Comparison of ENCODE assay signal across 14 mouse cellular contexts in genomic region chr3:68055071-68055470, GRCm38 (mm10). TPM values are rescaled to one million over a fixed set of nuclear protein-coding genes. Genes with fewer than 3 reads are reported as not detected.
DNase-seq lines count a peak whose midpoint lies in the region; ATAC-seq and TF ChIP-seq lines count a peak whose summit lies in the region.
"Had no signal": no experiment of that assay in that cellular context is flagged by ENCODE, and none has a peak within 500 bp of the region (broad histone marks: within the 10 kb centered on the region; RNA-seq: fewer than 3 reads in every experiment).

No protein-coding gene starts in this region.

- peak overlapping the region; percentile 11 for H3K4me3 ChIP-seq in heart, embryonic 11.5 days (ENCODE audit: low read depth, low read length)
- H3K4me3 ChIP-seq in limb, embryonic 11.5 days (ENCODE audit: low read depth, low read length), result no peak overlapping the region
- H3K4me3 ChIP-seq in limb, embryonic 10.5 days, result no peak overlapping the region
- H3K4me3 ChIP-seq in cortical plate, adult 2 months (ENCODE audit: insufficient read depth, low read length), result peak overlapping the region; percentile 76
- H3K4me3 ChIP-seq: forebrain, embryonic 10.5 days had no signal

- no peak overlapping the region for H3K9ac ChIP-seq in heart, embryonic 11.5 days (ENCODE audit: low read depth, low read length)
- H3K9ac ChIP-seq in limb, embryonic 11.5 days (ENCODE audit: low read length), result peak overlapping the region; percentile 17; the same call in 1 of the 2 replicates

- DNase-seq in heart, adult 11 months, result no peak
- no peak for DNase-seq in limb, embryonic 11.5 days (ENCODE audit: low spot score)
- DNase-seq in limb, embryonic 10.5 days (ENCODE audit: low spot score), result no peak
- peak; percentile 32 for DNase-seq in right cerebral cortex, postnatal 14 days
- DNase-seq: cerebellum, adult 11 months; gastrocnemius, postnatal 25 days; kidney, postnatal 14 days; lung, postnatal 10 days; thymus, postnatal 36 days had no signal

- peak overlapping the region; percentile 47 for H3K4me2 ChIP-seq in heart, embryonic 11.5 days
- H3K4me2 ChIP-seq in limb, embryonic 11.5 days (ENCODE audit: low read depth, severe bottlenecking), result no peak overlapping the region

- no peak; the same call in 1 of the 2 replicates for TF ChIP-seq POLR2A in cortical plate, adult 2 months (IDR thresholded peaks at IDR 0.05; ENCODE audit: extremely low read depth, insufficient read depth, low read length)

- H3K36me3 ChIP-seq in heart, embryonic 11.5 days (ENCODE audit: control insufficient read depth, insufficient read depth, low read length), result no peaks in the 10 kb centered on the region
- no peaks in the 10 kb centered on the region for H3K36me3 ChIP-seq in limb, embryonic 11.5 days (ENCODE audit: control insufficient read depth, insufficient read depth, low read length)
- no peaks in the 10 kb centered on the region for H3K36me3 ChIP-seq in limb, embryonic 10.5 days
- H3K36me3 ChIP-seq: forebrain, embryonic 10.5 days had no signal

- ATAC-seq in heart, embryonic 11.5 days (replicated peaks; ENCODE audit: insufficient number of reproducible peaks, low FRiP score, low TSS enrichment), result no peak
- ATAC-seq in limb, embryonic 11.5 days (ENCODE audit: insufficient number of reproducible peaks, low FRiP score, low TSS enrichment, low read depth), result no peak
- no peak for ATAC-seq in monocyte, adult 5-6 weeks (replicated peaks; ENCODE audit: insufficient number of reproducible peaks, low FRiP score, low TSS enrichment, poor library complexity, severe bottlenecking)
- ATAC-seq: inflammation-experienced regulatory T-cells, adult 6 months had no signal

- H3K4me1 ChIP-seq in heart, embryonic 11.5 days (ENCODE audit: control insufficient read depth, insufficient read depth, low read length), result no peaks in the 10 kb centered on the region
- no peaks in the 10 kb centered on the region for H3K4me1 ChIP-seq in limb, embryonic 11.5 days (ENCODE audit: control insufficient read depth, insufficient read depth, low read length)
- H3K4me1 ChIP-seq in limb, embryonic 10.5 days, result no peaks in the 10 kb centered on the region
- H3K4me1 ChIP-seq in cortical plate, adult 2 months (ENCODE audit: control insufficient read depth, insufficient read depth, low read length), result peaks cover 1% of the 10 kb centered on the region; the same call in 1 of the 2 replicates

- no peaks in the 10 kb centered on the region for H3K9me3 ChIP-seq in heart, embryonic 11.5 days (replicated peaks; ENCODE audit: control insufficient read depth, low read length)
- H3K9me3 ChIP-seq in limb, embryonic 11.5 days (ENCODE audit: control insufficient read depth, low read length), result no peaks in the 10 kb centered on the region
- H3K9me3 ChIP-seq in limb, embryonic 10.5 days (replicated peaks), result no peaks in the 10 kb centered on the region
- H3K9me3 ChIP-seq: forebrain, embryonic 10.5 days had no signal

- no peak for TF ChIP-seq CTCF in cortical plate, adult 2 months (IDR thresholded peaks at IDR 0.05; ENCODE audit: extremely low read depth, insufficient read depth, low read length)

- WGBS in heart, embryonic 11.5 days (ENCODE audit: insufficient replicate concordance), result 28% methylated on average over 13 of the region's 13 CpGs
- 57% methylated on average over 13 of the region's 13 CpGs for WGBS in limb, embryonic 11.5 days
- 59% methylated on average over 13 of the region's 13 CpGs for WGBS in limb, embryonic 10.5 days

- no peak overlapping the region for H3K27ac ChIP-seq in heart, embryonic 11.5 days (ENCODE audit: low read depth, low read length)
- H3K27ac ChIP-seq in limb, embryonic 11.5 days (replicated peaks; ENCODE audit: low read depth, low read length), result no peak overlapping the region
- no peak overlapping the region for H3K27ac ChIP-seq in limb, embryonic 10.5 days
- peak overlapping the region; percentile 45; the same call in 1 of the 2 replicates for H3K27ac ChIP-seq in cortical plate, adult 2 months (ENCODE audit: insufficient read depth, low read length)
- H3K27ac ChIP-seq: forebrain, embryonic 10.5 days had no signal

- H3K27me3 ChIP-seq in heart, embryonic 11.5 days (ENCODE audit: control insufficient read depth, insufficient read depth, low read length), result no peaks in the 10 kb centered on the region
- H3K27me3 ChIP-seq in limb, embryonic 11.5 days (ENCODE audit: control insufficient read depth, insufficient read depth, low read length), result no peaks in the 10 kb centered on the region
- H3K27me3 ChIP-seq in limb, embryonic 10.5 days (ENCODE audit: low read depth, poor library complexity, severe bottlenecking), result peaks cover 15% of the 10 kb centered on the region; the same call in 1 of the 2 replicates

RNA-seq across cellular contexts. Expression of gene Schip1, which starts 9.5 kb away (rescaled TPM):
- 68.8 and 73.5 TPM in 2 replicates for polyA plus RNA-seq in heart, embryonic 11.5 days (2014; fragmentation: Nextera tagmentation; extraction: Ambion mirVana)
- 34.9 and 38.2 TPM in 2 replicates for polyA plus RNA-seq in limb, embryonic 11.5 days (2014; fragmentation: Nextera tagmentation; extraction: Ambion mirVana)
- 22.9 and 28.9 TPM in 2 replicates for polyA plus RNA-seq in limb, embryonic 10.5 days (2016; fragmentation: Nextera tagmentation; extraction: Ambion mirVana)
- polyA plus RNA-seq in cortical plate, adult 2 months (2012; rRNA removed), result 207 and 221 TPM in 2 replicates
- total RNA-seq in monocyte, adult 5-6 weeks (2017), result 0.29 to 0.39 TPM in 2 of 3 replicates, not detected in the other

Comparison
In these comparisons a context has a peak if more than half of its experiments do, and no peak if none do; other contexts are left out.
1. H3K4me3 ChIP-seq: peak in heart, embryonic 11.5 days (single experiment) and cortical plate, adult 2 months (single experiment); none in limb, embryonic 11.5 days (single experiment) and limb, embryonic 10.5 days (single experiment).